Mouse (Mus musculus) adipocyte (in vitro differentiated cells): ENCODE measurements around the gene Prickle1.
A peak's percentile ranks its signal among the peaks of the same experiment; 100 is the strongest.

Source experiments
- DNase-seq: peaks from one replicate; pipeline ENCODE4 v3.0.0-alpha.2; 2016; ENCODE audit warnings: low spot score

Gene Prickle1

DNA sequence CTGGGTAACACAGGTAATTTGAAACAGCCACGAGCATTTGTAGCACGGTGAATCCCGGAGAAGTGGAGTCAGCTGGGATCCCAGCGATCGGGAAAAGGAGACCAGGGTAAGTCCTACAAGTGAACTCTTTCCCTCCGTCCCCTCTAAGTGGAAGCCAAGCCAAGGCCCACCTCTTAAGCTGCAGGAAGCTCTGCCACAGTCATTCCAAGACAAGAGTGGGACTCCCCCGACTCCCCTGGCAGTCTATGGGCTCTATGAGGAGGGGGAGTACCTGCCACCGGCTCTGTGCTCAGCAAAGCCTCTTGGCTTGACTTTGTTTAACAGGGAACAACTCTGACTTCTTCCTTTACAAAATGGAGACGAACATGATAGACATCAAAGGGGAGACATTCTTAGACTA is 47.4 kb downstream of the Prickle1 start:
- no peak for DNase-seq

DNA sequence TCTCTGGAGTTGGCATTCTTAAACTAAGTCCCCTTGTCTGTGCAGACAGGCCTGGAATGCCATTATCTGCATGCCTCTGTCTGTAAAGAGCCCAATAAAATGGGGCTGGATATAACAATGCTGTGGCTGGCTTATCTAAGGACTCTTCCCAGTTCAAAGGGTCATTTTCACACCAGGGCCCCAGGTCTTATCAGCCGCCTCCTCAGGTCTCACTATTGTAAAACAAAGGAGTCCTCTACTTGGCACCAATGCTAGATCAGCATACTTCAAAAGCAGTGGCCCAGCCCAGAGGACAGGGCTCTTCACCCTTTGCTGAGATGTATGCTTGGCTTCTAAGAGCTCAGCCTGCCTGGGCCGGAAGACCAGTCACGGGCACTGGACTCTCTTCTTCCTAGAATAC is 56.3 kb downstream of the Prickle1 start:
- DNase-seq: no peak

DNA sequence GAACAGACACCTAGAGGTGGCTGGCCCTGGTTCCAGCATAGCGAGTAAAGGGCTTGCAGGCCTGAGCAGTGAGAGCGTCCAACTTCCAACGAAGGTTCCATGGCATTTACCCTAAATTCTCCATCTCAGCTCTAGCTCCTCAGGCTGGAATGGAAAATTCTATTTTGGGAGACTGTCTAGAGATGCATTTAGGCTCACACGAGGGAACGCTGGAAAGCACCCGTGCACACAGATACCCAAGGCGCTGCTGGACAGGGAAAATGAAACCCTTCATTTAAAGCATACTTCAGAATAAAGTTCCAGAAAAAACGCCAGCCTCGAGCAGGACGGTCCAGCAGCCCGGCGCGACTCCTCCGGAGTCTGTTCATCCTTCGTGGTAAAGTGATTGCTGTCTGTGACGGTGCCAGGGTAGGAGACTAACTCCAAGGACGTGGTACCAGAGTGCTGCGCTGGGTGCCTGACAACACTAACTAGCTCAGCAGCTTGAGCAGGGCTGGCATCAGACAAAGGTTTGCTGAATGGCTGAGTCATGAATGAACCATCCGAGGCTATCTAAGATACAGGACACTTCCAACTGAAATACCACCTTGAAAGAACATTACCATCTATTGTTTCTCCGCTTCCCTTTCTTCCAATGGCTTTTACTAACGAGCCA is 57.0 kb downstream of the Prickle1 start:
- peak; percentile 12 for DNase-seq

DNA sequence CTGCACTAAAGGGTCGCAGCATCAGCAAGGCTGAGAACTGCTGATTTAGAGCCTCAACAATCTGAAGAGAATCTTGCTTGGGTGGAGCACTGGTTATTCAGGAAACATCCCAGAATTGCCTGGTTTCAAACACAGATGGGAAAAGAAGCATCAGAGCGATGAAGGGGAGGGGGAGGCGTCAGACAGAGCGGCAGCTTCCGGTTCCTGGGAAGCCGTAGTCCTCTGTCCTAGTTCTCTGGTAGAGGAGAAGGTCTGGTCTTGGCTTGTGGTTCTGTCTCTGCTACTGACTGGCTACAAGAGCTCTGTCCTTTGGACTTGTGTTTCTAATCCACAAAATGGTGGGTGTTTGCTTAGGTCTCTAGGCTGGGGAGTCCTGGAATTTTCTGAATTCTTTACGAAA is 57.9 kb downstream of the Prickle1 start:
- DNase-seq: no peak

DNA sequence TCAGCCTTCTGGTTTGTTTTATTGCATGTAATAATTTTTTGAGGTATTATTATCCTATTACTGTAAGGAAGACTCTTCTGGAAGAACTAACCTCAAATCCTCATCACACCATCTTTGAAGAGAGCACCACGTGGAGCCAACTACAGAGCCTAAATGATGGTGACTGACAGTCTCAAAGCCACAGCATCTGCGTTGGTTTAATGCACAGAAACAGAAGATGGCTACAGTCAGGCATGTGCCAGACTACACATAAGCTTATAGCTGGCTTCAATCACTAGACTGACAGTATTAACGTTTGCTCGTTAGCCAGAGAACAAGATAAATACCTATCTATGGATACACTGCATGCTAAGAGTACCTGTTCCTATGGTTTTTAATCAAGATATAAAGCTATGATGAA is 59.5 kb downstream of the Prickle1 start:
- DNase-seq: no peak

DNA sequence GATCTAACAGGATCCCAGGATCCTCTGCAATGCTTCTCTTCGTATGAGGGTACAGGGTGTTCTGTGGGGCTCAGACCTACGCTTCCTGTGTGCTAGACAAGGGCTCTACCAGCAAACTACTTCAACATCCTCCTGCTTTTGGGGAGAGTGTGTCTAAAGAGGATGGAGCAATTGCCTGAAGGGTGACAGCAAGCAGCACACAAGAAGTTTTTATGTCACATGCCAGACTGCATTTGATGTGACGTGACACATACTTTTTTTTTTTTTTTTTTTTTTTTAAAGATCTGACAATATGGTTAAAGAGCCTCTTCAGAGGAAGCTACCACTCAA is 65.0 kb downstream of the Prickle1 start:
- no peak for DNase-seq

DNA sequence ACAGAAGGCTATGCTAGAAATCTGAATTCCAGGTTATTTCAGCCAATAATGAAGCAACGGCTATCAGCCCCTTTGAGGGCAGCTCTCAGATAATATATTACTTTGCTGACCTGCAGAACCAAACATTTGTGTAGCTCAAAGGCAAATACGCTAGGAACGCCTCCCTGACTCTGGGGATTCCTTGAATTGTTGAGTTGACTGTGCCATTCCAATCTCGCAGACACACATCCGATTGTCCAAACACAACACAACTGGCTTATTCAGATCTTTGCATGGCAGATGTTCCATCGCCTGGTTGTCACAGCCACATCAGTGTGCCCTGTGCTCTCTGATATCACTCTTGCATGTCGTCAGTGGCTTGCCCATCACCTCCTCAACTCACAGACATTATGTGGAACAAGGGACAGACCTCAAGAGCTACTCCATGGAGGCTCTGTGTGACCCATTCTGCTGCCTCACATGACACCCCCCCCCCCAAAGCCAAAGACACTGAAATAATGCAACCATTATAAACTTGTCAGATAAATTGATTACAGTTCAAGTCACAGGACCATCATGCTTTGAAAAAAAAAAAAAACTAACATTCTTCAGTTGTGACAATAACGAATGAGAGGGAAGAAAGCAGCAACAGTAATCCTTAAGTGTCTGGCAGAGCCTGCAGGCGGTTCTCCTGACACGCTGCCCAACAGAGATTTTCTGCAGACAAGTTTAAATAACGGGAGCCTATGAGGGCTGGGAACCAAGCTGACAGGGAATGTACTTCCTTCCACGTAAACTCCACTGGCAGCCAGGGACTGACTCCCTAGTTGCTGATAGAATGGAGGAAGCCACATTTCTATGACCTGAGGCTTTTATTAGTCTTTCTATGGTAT is 65.6 kb downstream of the Prickle1 start:
- DNase-seq: no peak

DNA sequence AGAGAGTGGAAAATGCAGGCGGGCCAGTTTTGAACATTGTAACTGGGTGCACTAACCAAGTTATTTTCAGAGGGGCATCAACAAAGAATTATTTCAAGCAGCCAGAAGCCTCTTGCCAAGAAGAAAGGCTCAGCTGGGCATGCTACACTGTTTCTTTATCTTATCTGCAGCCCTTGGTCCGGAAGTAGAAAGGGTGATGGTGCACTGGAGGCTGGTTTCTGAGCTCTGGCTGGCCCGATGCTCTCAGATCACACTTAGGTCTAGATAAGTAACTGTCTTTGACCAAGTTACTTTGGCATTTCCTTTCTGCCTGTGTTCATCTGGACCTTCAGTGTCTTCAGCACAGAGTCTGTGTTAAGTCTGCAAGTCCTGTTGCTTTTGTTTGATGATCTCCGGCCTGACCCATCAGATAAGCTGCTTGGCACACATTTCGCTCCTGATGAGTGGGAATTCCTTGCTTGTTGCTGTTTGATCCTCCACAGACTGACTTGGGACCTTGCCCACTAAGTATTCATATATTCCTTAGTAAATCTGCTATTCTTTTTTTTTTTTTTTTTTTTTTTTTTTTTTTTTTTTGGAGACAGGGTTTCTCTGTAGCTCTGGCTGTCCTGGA is 70.3 kb downstream of the Prickle1 start:
- no peak for DNase-seq

DNA sequence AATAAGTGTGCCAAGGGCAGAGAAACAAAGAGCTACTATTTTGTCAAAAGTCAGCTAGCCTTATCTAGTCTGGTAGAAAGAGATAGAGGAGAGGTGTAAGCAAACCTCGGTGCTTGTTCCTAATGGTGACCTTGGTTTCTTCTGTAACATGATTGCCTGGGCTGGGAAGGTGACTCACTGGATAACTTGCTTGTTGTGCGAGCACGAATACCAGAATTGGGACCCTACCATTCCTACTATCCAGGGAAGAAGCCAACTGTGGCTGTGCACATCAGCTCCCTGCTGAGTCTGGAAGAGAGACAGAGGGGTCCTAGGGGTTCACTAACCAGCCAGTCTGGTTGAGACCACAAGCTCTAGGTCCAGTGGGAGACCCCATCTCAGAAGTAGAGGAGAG is 73.9 kb downstream of the Prickle1 start:
- DNase-seq: no peak

DNA sequence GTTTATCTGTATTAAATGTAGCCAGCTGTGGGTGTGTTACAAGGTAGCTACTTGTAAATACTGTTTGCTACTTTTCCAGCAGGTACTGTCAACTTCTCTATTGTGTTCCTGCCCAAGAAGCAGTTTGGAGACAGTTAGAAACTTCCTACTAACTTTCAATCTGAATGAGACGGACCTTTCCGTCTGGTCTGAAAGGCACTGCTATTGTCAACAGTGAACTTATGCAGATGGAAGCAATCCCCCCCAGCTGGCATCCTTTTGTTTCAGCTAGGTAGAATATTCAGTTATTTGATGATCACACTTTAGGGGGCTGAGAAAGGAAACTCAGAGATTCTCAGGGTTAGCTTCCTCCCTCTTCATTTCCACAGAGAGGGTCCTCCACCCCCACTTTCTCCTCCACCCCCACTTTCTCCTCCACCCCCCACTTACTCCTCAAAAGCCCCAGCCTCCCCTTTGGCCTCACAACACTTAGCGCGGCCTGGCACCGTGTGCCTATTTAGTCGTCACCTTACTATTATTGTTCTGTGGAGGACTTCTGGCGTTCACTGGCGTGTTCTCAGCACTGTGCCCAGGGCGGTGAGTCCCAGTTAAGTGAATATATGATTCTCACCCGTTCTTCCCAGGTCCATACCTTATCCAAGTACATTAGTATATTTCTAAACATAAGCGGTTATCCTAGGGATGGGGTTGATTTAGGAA is 74.5 kb downstream of the Prickle1 start:
- no peak for DNase-seq

DNA sequence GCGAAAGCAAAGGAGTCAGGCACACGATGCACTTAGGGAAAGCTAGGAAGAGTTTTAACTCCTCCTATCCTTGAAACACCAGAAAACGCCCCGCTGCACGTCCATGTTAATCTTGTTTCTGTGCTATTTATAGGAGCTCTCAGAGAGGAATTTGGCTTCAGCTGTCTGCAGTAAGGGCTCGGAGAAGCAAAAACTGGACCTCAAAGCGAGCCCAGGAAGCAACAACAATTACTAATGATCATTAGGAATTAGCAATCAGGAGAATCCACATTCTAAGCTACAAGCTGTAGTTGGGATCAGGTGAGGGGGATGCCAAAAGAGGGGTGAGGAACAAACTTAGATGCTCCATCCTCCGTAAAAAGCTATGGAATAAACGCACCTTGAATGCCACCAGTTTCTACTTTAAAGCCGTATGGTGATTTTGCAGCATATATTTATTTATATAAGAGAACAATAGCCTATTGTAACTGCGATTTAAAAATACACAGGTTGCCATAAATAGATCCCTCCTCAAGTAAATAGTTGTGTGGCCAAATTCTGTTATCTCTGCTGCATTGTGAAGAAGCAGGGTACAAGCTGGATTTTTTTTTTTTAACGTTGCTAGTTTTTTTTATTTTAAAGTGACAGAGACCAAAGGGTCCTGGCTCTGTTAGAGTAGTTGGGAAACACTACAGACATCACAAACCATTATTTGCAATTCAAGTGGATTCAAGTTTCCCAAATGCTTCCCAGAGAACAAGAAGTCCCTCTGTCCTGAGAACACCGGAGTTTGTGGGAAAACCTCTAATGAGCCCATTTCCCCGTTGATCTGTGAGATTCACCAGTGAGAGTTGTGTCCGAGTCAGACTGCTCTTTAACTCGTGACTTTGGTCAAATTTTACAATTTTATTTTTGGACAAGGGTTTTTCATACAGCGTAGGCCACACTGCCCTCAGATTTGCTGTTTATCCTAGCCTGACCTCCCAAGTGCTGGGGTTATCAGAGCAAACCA is 75.6 kb downstream of the Prickle1 start:
- DNase-seq: peak; percentile 29

DNA sequence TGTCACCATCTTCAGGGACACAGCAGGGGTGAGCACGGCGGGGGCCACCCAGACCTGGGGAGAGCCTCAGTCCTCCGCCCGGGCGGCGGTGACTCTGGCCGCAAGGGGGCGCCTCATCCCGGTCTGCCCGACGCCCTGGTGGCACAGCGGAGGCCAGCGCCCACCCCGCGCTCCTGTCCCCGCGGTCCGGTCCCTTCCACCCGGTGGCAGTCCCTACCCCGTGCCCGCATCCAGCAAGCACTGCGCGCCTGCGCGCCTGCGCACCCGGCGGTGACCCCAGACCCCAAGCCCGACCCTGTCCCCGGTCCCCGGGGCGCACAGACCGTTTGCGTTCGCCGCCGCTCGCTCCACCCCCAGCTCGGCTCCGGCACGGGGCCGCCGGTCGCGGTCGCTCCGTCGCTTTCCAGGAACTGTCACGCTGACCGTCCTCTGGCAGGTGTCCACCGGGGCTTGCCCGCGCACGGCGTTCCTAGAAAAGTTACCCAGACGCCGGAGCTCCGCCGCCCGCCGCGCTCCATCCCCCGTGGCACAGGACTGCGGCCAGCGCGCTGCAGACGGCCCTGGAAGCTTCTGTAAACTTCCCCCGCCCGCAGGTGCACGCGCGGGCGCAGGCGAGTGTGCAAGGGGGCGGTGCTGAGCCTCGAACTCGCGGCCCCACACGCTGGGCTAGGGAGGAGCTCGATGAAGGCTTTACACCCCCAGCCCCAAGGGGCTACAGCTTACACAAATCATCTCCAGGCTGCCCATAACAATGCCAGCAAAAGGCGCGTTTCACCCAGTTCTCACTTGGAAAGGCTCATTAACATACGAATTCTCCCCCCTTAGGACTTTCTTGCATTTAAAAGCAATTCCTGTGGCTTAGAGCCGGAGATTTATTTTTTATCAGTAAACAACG is 76.5 kb downstream of the Prickle1 start:
- peak; percentile 53 for DNase-seq

DNA sequence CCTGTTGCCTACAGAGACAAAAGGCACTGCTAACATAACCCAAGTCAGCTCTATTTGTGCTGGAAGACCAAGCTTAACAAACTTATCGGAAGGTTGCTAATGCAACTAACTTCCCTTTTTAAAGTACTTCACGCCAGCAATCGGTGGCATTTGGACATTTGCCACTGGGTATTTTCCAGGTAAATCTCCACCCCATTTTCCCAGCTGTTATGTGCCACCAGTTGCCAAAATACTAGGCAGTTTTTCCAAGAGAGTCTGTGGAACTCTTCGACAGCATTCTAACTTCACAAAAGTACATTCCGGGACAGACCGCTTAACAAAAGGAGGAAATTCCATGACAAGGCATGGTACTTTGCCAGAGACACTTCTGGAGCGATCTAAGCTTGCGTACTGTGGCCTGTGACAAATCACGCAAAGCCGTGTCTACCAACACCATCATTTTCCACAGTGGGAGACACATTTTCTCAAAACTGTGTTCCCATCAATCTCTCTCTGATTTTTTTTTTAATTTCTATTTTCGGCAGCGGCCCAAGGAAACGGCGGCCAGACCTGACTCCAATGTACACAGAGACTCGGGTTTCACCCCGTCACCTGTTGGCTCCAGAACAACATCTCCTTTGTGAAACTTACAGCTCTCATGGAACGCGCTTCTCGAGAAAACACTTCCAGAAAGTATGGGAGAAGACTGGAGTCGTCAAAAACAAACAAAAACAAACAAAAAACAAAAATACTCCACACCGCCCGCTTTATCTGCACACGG is 77.4 kb downstream of the Prickle1 start:
- peak; percentile 5 for DNase-seq

DNA sequence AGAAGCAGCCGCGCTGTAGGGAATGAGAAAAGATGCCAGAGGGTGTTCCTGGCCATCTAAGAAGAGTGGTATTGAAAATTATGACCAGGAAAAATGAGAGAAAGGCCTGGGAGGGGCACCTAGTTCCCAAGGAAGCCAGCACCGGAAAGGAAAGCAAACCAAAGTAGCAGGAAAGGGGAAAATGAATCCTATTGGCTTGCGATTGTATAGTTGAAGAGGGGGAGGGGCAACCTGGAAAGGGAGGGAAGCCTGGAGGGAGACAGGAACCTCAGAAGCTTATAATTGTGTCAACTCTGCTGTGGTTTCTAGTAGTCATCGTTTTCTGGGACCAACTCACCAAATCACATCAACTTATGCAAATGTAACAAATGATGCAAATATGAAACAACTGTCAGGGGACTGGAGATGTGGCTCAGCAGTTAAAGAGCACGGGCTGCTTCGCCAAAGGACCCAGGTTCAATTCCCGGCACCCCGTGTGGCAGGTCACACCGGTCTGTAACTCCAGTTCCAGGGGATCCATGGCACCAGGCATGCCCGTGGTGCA is 78.6 kb downstream of the Prickle1 start:
- DNase-seq: no peak

DNA sequence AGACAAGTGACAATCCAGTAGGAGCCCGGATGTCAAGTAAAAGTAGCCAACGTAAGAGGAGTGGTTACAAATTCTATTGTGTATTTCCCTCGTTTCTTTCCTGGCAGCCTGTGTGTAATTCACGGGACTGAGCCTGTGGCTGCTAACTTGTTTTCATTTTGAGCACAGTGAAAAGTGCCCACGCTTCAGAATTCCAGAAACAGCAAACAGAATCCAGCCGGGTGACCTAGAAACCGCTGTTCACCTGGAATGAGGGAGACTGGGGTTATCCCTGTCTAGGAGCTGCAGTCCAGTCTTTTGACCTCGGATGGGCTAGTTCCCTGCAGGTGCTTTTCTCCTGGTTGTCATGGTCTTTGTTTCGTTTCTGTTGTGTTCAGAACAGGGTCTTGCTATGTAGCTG is 80.4 kb downstream of the Prickle1 start:
- no peak for DNase-seq

DNA sequence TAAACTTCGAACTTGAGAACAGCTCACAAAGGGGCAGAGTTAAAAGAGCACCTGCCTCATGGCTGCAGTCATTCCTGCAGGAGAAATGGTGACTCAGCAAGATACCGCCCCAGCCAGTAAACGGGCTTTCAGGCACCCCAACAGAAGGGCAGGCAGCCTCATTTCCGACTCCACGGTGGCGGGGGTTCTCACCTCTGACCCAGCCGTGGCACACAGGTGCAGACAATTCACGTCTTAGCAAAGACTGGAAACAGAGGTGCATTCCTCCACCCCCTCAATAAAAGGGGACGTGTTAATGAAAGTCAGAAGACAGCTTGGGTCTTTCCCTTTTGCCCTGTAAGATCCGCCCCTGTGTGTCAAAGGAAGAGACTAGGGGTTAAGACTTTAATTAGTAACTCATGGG is 81.8 kb downstream of the Prickle1 start:
- no peak for DNase-seq

DNA sequence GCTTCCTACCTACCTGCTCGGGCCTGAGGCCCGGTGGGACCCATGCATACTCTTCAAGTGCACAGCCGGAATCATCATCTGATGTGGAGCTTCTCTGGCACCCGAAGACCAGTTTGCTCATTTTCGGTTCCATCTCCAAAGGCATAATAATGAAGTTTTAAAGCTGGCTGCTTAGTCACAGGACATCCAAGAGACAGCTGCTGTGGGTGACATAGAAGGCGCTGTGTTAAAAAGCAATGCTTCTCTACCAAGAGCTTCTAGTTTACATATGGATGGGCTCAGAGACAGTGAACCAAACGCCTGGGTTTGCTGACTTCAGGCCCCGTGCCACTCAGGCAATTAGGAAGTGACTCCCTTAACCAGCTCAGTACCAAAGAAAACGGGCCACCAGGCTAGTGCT is 83.3 kb downstream of the Prickle1 start:
- no peak for DNase-seq

DNA sequence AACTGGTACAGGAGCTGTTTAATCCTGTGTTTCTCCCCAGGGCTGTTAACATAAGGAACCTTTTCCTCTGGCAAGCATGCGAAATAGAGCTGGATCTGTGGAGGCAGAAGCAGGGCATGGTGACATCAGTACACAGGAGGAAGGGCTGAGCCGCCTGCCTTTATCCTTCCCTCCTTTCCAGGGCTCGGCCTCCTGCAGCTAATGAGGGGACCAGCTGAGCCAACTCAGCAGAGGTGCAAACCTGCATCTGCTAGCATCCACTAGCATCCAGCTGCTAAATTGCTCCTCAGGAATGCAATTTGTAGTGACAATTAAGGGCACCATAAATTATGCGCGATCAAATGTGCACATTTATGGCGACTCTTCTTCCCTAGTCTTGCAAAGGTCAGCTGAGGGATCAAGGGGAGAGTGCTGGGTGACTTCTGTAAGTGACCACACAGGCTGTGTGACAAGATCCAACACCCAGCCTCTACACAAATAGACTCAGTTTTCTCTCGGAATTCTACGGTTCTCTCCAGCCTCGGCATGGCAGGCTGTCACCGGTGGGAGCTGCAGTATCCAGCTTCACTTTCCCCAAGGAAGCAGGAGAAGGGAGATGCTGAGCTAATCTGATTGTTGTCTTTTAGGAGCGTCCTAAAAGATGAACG is 84.9 kb downstream of the Prickle1 start:
- no peak for DNase-seq

DNA sequence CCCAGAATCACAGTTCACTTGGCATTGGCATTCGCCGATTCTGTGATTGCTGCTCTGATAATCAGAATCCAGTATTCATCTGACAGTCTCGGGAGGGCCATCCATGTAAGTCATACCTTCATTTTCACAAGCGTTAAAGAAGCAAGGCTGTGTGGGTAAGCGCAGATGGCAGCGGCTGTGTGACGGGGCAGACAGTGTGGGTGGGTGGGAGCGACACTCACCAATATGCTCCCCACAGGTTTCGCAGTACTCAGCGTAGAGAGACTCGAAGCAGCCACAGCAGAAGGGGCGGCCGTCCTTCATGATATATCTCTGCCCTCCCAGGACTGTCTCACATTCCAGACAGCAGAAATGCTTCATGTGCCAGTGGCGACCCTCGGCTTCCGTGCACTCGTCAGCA is 90.9 kb downstream of the Prickle1 start:
- DNase-seq: no peak
